Mouse (Mus musculus): ENCODE measurements at regions not wholly inside any gene's neighbourhood (a gene's known extent, or its start where the extent isn't known, plus 50 kb on each side); places are given as distances from the start of the nearest gene placed in this dataset.

GRCm38 (mm10) chr6:91598942-91599341, 83.2 kb downstream of the Lsm3 start:
- H3K27ac ChIP-seq: 0 out of 2 replicates have a peak overlapping the region, but pooled peaks have one; percentile 50
- H3K36me3 ChIP-seq: no peaks in the 10 kb centered on the region
- WGBS: 66% methylated on average over 10 of the region's 10 CpGs

GRCm38 (mm10) chr6:91600116-91600515, 83.7 kb upstream of the Slc6a6 start:
- Histone ChIP-seq H3K27ac (no peak overlapping the region), H3K36me3 (no peaks in the 10 kb centered on the region), H3K9me3 (replicated peaks) (no peaks in the 10 kb centered on the region), H3K4me1 (peaks cover 7% of the 10 kb centered on the region), H3K27me3 (ENCODE audit: low read depth, poor library complexity, severe bottlenecking) (no peaks in the 10 kb centered on the region), H3K4me3 (no peak overlapping the region)
- DNase-seq (ENCODE audit: low spot score): no peak
- WGBS: 92% methylated on average over 3 of the region's 3 CpGs

More at GRCm38 (mm10) chr6:91598942-91599341, 83.2 kb downstream of the Lsm3 start:
- DNase-seq (ENCODE audit: low spot score): no peak
- no peak overlapping the region for H3K4me3 ChIP-seq
- no peaks in the 10 kb centered on the region for H3K27me3 ChIP-seq (ENCODE audit: low read depth, poor library complexity, severe bottlenecking)
- H3K9me3 ChIP-seq (replicated peaks): no peaks in the 10 kb centered on the region
- H3K4me1 ChIP-seq: peaks cover 7% of the 10 kb centered on the region

- Histone ChIP-seq H3K27ac (no peak overlapping the region), H3K9me3 (replicated peaks) (no peaks in the 10 kb centered on the region), H3K36me3 (no peaks in the 10 kb centered on the region), H3K4me3 (no peak overlapping the region), H3K27me3 (ENCODE audit: low read depth, poor library complexity, severe bottlenecking) (no peaks in the 10 kb centered on the region), H3K4me1 (0 out of 2 replicates have a peak, but pooled peaks cover 4% of the 10 kb centered on the region)
- 84% methylated on average over 10 of the region's 10 CpGs for WGBS
- DNase-seq (ENCODE audit: low spot score): no peak
These were observed 77.1 kb upstream of the Slc6a6 start for GRCm38 (mm10) chr6:91606634-91607215.

GRCm38 (mm10) chr6:91607613-91608272, 76.1 kb upstream of the Slc6a6 start:
- Histone ChIP-seq H3K9me3 (replicated peaks) (no peaks in the 10 kb centered on the region), H3K27me3 (ENCODE audit: low read depth, poor library complexity, severe bottlenecking) (no peaks in the 10 kb centered on the region), H3K4me1 (0 out of 2 replicates have a peak, but pooled peaks cover 4% of the 10 kb centered on the region), H3K4me3 (no peak overlapping the region), H3K27ac (no peak overlapping the region), H3K36me3 (no peaks in the 10 kb centered on the region)
- 89% methylated on average over 12 of the region's 12 CpGs for WGBS
- DNase-seq (ENCODE audit: low spot score): no peak

GRCm38 (mm10) chr6:91609671-91610070, 74.2 kb upstream of the Slc6a6 start:
- Histone ChIP-seq H3K4me3 (no peak overlapping the region), H3K9me3 (replicated peaks) (no peaks in the 10 kb centered on the region), H3K36me3 (no peaks in the 10 kb centered on the region), H3K4me1 (0 out of 2 replicates have a peak, but pooled peaks cover 4% of the 10 kb centered on the region), H3K27ac (peak overlapping the region; percentile 43; the same call in 1 of the 2 replicates), H3K27me3 (ENCODE audit: low read depth, poor library complexity, severe bottlenecking) (no peaks in the 10 kb centered on the region)
- 59% methylated on average over 2 of the region's 2 CpGs for WGBS
- DNase-seq (ENCODE audit: low spot score): no peak

GRCm38 (mm10) chr6:91615022-91615421, 68.8 kb upstream of the Slc6a6 start:
- H3K9me3 ChIP-seq (replicated peaks): no peaks in the 10 kb centered on the region
- H3K27me3 ChIP-seq (ENCODE audit: low read depth, poor library complexity, severe bottlenecking): no peaks in the 10 kb centered on the region
- H3K36me3 ChIP-seq: no peaks in the 10 kb centered on the region
- no peak for DNase-seq (ENCODE audit: low spot score)
- H3K4me1 ChIP-seq: peaks cover 34% of the 10 kb centered on the region
- 79% methylated on average over 2 of the region's 2 CpGs for WGBS
- H3K4me3 ChIP-seq: no peak overlapping the region
- H3K27ac ChIP-seq: 0 out of 2 replicates have a peak overlapping the region, but pooled peaks have one; percentile 25

GRCm38 (mm10) chr6:91616541-91616940, 67.3 kb upstream of the Slc6a6 start:
- H3K9me3 ChIP-seq (replicated peaks): no peaks in the 10 kb centered on the region
- peak overlapping the region; percentile 94 for H3K27ac ChIP-seq
- peak; percentile 47 for DNase-seq (ENCODE audit: low spot score)
- no peaks in the 10 kb centered on the region for H3K36me3 ChIP-seq
- no peaks in the 10 kb centered on the region for H3K27me3 ChIP-seq (ENCODE audit: low read depth, poor library complexity, severe bottlenecking)
- 67% methylated on average over 7 of the region's 7 CpGs for WGBS
- H3K4me1 ChIP-seq: peaks cover 34% of the 10 kb centered on the region
- peak overlapping the region; percentile 51 for H3K4me3 ChIP-seq

- 2% methylated on average over 13 of the region's 13 CpGs for WGBS
- H3K4me3 ChIP-seq: peak overlapping the region; percentile 51
- H3K4me1 ChIP-seq: peaks cover 34% of the 10 kb centered on the region
- H3K27ac ChIP-seq: peak overlapping the region; percentile 94
- no peaks in the 10 kb centered on the region for H3K9me3 ChIP-seq (replicated peaks)
- no peaks in the 10 kb centered on the region for H3K27me3 ChIP-seq (ENCODE audit: low read depth, poor library complexity, severe bottlenecking)
- peak; percentile 81 for DNase-seq (ENCODE audit: low spot score)
- H3K36me3 ChIP-seq: no peaks in the 10 kb centered on the region
These were observed 66.7 kb upstream of the Slc6a6 start for GRCm38 (mm10) chr6:91617031-91617596.

- WGBS: 75% methylated on average over 10 of the region's 10 CpGs
- Histone ChIP-seq H3K4me3 (peak overlapping the region; percentile 51), H3K27me3 (ENCODE audit: low read depth, poor library complexity, severe bottlenecking) (no peaks in the 10 kb centered on the region), H3K9me3 (replicated peaks) (no peaks in the 10 kb centered on the region), H3K36me3 (no peaks in the 10 kb centered on the region), H3K4me1 (peaks cover 34% of the 10 kb centered on the region), H3K27ac (peak overlapping the region; percentile 94)
- DNase-seq (ENCODE audit: low spot score): no peak
These were observed 66.2 kb upstream of the Slc6a6 start for GRCm38 (mm10) chr6:91617685-91618084.

GRCm38 (mm10) chr6:91619009-91619408, 64.8 kb upstream of the Slc6a6 start:
- peaks cover 34% of the 10 kb centered on the region for H3K4me1 ChIP-seq
- H3K27me3 ChIP-seq (ENCODE audit: low read depth, poor library complexity, severe bottlenecking): no peaks in the 10 kb centered on the region
- H3K27ac ChIP-seq: peak overlapping the region; percentile 36; the same call in 1 of the 2 replicates
- H3K36me3 ChIP-seq: no peaks in the 10 kb centered on the region
- no peaks in the 10 kb centered on the region for H3K9me3 ChIP-seq (replicated peaks)
- no peak for DNase-seq (ENCODE audit: low spot score)
- WGBS: 87% methylated on average over 6 of the region's 6 CpGs
- H3K4me3 ChIP-seq: no peak overlapping the region

- Histone ChIP-seq H3K4me1 (peaks cover 34% of the 10 kb centered on the region), H3K9me3 (replicated peaks) (no peaks in the 10 kb centered on the region), H3K27ac (0 out of 2 replicates have a peak overlapping the region, but pooled peaks have one; percentile 14), H3K4me3 (no peak overlapping the region), H3K27me3 (ENCODE audit: low read depth, poor library complexity, severe bottlenecking) (no peaks in the 10 kb centered on the region), H3K36me3 (no peaks in the 10 kb centered on the region)
- WGBS: 79% methylated on average over 13 of the region's 13 CpGs
- DNase-seq (ENCODE audit: low spot score): no peak
These were observed 63.8 kb upstream of the Slc6a6 start for GRCm38 (mm10) chr6:91619735-91620732.

- no peaks in the 10 kb centered on the region for H3K36me3 ChIP-seq
- no peak for DNase-seq (ENCODE audit: low spot score)
- H3K27me3 ChIP-seq (ENCODE audit: low read depth, poor library complexity, severe bottlenecking): no peaks in the 10 kb centered on the region
- 87% methylated on average over 3 of the region's 3 CpGs for WGBS
- H3K4me3 ChIP-seq: no peak overlapping the region
- peaks cover 21% of the 10 kb centered on the region for H3K4me1 ChIP-seq
- no peak overlapping the region for H3K27ac ChIP-seq
- no peaks in the 10 kb centered on the region for H3K9me3 ChIP-seq (replicated peaks)
These were observed 62.4 kb upstream of the Slc6a6 start for GRCm38 (mm10) chr6:91621437-91621836.

All from limb, embryonic 10.5 days (tissue).